8 mouse cellular contexts compared by ENCODE assay signal in genomic region chr5:98167180-98167824, GRCm38 (mm10). TPM values are rescaled to one million over a fixed set of nuclear protein-coding genes. Genes with fewer than 3 reads are reported as not detected.
DNase-seq lines count a peak whose midpoint lies in the region; ATAC-seq and TF ChIP-seq lines count a peak whose summit lies in the region.

TSS of gene Prdm8 (plus strand) at chr5:98167198.

- TF ChIP-seq CTCF in layer of hippocampus, adult 2 months (conservative IDR thresholded peaks at IDR 0.05), result peak; percentile 93
- TF ChIP-seq CTCF in lung, adult 2 months (IDR thresholded peaks at IDR 0.05; ENCODE audit: insufficient read depth, low read length), result peak; percentile 61

- peak within 1 kb of the TSS; percentile 68 for H3K4me2 ChIP-seq in forebrain, embryonic 14.5 days (ENCODE audit: low read length)
- peak within 1 kb of the TSS; percentile 84 for H3K4me2 ChIP-seq in neural tube, embryonic 15.5 days

- H3K4me1 ChIP-seq in forebrain, embryonic 14.5 days (ENCODE audit: control insufficient read depth, insufficient read depth, low read length), result peaks cover 13% of the 10 kb centered on the region; the same call in 1 of the 2 replicates
- no peaks in the 10 kb centered on the region; the same call in 1 of the 2 replicates for H3K4me1 ChIP-seq in lung, adult 2 months (ENCODE audit: control insufficient read depth, insufficient read depth, low read length)
- H3K4me1 ChIP-seq in neural tube, embryonic 15.5 days, result peaks cover 46% of the 10 kb centered on the region

- under 1% methylated on average over 38 of the region's 51 CpGs for WGBS in forebrain, embryonic 14.5 days
- WGBS in lung, adult 2 months, result under 1% methylated on average over 50 of the region's 51 CpGs
- under 1% methylated on average over 49 of the region's 51 CpGs for WGBS in neural tube, embryonic 15.5 days

- H3K27me3 ChIP-seq in forebrain, embryonic 14.5 days (replicated peaks; ENCODE audit: control insufficient read depth, insufficient read depth, low read length), result peaks cover 32% of the 10 kb centered on the region
- peaks cover 58% of the 10 kb centered on the region for H3K27me3 ChIP-seq in neural tube, embryonic 15.5 days (replicated peaks)

- H3K9ac ChIP-seq in forebrain, embryonic 14.5 days (ENCODE audit: low read length), result peak within 1 kb of the TSS; percentile 57
- peak within 1 kb of the TSS; percentile 50 for H3K9ac ChIP-seq in neural tube, embryonic 15.5 days (replicated peaks)

- TF ChIP-seq POLR2A in lung, adult 2 months (IDR thresholded peaks at IDR 0.05; ENCODE audit: borderline replicate concordance, extremely low read depth, low read depth, low read length), result no peak; the same call in 1 of the 2 replicates

- DNase-seq in ES-CJ7 (ENCODE audit: low read depth, low spot score), result peak; percentile 95
- DNase-seq in forebrain, embryonic 14.5 days (ENCODE audit: low spot score), result peak; percentile 92
- DNase-seq in heart, postnatal 10 days, result peak; percentile 86 to 90
- DNase-seq in layer of hippocampus, adult 2 months (ENCODE audit: low spot score in 2 of 2), result peak; percentile 76 to 86
- peak; percentile 68 for DNase-seq in lung, adult 2 months
- DNase-seq in thymus, postnatal 0 days (ENCODE audit: low spot score), result peak; percentile 81

- no peaks in the 10 kb centered on the region for H3K9me3 ChIP-seq in forebrain, embryonic 14.5 days (replicated peaks; ENCODE audit: control insufficient read depth, low read length)
- no peaks in the 10 kb centered on the region for H3K9me3 ChIP-seq in neural tube, embryonic 15.5 days (replicated peaks)

- intact Hi-C loops in heart, postnatal 10 days (cut with DNase I), result loop anchor here (2.0 to 10.0 kb wide), 3 partner anchors 90 to 223 kb away; partner anchors contain the start of gene Antxr2

- ATAC-seq in cerebellum, adult (ENCODE audit: insufficient number of reproducible peaks, low FRiP score, low TSS enrichment), result peak; percentile 90
- peak; percentile 92 for ATAC-seq in forebrain, embryonic 14.5 days
- peak; percentile 93 for ATAC-seq in neural tube, embryonic 15.5 days (ENCODE audit: low FRiP score)

- H3K36me3 ChIP-seq in forebrain, embryonic 14.5 days (ENCODE audit: control insufficient read depth, insufficient read depth, low read length), result no peaks in the 10 kb centered on the region
- no peaks in the 10 kb centered on the region for H3K36me3 ChIP-seq in neural tube, embryonic 15.5 days

- H3K4me3 ChIP-seq in forebrain, embryonic 14.5 days (ENCODE audit: low read depth, low read length), result peak within 1 kb of the TSS; percentile 43
- peak within 1 kb of the TSS; percentile 59 for H3K4me3 ChIP-seq in layer of hippocampus, adult 2 months
- peak within 1 kb of the TSS; percentile 62 for H3K4me3 ChIP-seq in lung, adult 2 months (replicated peaks; ENCODE audit: extremely low read depth, low read depth, low read length)
- peak within 1 kb of the TSS; percentile 47 for H3K4me3 ChIP-seq in neural tube, embryonic 15.5 days (replicated peaks)

- peak within 1 kb of the TSS; percentile 78 for H3K27ac ChIP-seq in forebrain, embryonic 14.5 days (ENCODE audit: low read depth, low read length)
- H3K27ac ChIP-seq in layer of hippocampus, adult 2 months, result peak within 1 kb of the TSS; percentile 86
- peak within 1 kb of the TSS; percentile 65 for H3K27ac ChIP-seq in neural tube, embryonic 15.5 days (replicated peaks)

RNA-seq across cellular contexts. Expression of gene Prdm8, which starts in this region (rescaled TPM):
- 5.0 and 6.7 TPM in 2 replicates for polyA plus RNA-seq in forebrain, embryonic 14.5 days (2014; fragmentation: Nextera tagmentation; extraction: Ambion mirVana)
- under 1 TPM; 0.29 to 0.45 TPM for total RNA-seq in heart, postnatal 10 days (2021)
- total RNA-seq in layer of hippocampus, adult 2 months (2021), result 10 to 100 TPM; 97.2 to 98.1 TPM
- 3.6 and 4.7 TPM in 2 replicates for polyA plus RNA-seq in lung, adult 2 months (2012; rRNA removed)
- polyA plus RNA-seq in neural tube, embryonic 15.5 days (2015; fragmentation: Nextera tagmentation; extraction: Ambion mirVana), result 3.6 and 3.9 TPM in 2 replicates
- polyA plus RNA-seq in thymus, postnatal 0 days (2015; fragmentation: Nextera tagmentation; extraction: Ambion mirVana), result not detected in 2 replicates

Comparison
In these comparisons a context has a peak if more than half of its experiments do, and no peak if none do; other contexts are left out.
1. Peak in every context shown above with its lines: DNase-seq, ATAC-seq, H3K4me3 ChIP-seq and H3K27ac ChIP-seq.
2. RNA of gene Prdm8 (total RNA-seq): 97.2 to 98.1 TPM in layer of hippocampus, adult 2 months; 0.29 to 0.45 TPM in heart, postnatal 10 days; every median in the first group is over 10 times any median in the second.
3. Peak in DNase-seq in heart, postnatal 10 days; RNA of the gene not detected or under 1 TPM.
4. Peak in DNase-seq in thymus, postnatal 0 days; RNA of the gene not detected or under 1 TPM.